Mouse (Mus musculus): Measurements from ENCODE around the gene Iqch.

DNA sequence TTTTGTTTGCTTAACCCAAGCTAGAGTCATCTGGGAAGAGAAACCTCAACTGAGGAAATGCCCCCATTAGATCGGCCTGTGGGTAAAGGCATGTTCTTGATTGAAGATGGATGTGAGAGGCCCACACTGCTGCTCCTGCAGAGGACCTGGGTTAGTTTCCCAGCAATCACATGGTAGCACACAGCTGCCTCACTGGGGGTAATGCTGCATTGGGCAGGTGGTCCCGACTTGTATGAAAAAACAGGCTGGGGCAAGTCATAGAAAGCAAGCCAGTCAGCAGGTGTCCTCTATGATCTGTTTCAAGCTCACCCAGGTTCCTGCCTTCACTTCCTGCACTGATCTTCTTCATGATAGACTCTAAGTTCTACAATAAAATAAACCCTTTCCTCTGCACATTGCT, 98.4 kb downstream of the Iqch start:
- TF ChIP-seq POLR2A (IDR thresholded peaks at IDR 0.05; ENCODE audit: insufficient read depth, low read length) (no peak), CTCF (IDR thresholded peaks at IDR 0.05; ENCODE audit: low read depth, low read length) (no peak), EP300 (IDR thresholded peaks at IDR 0.05; ENCODE audit: insufficient read depth, low read depth, low read length) (no peak)
